Mouse (Mus musculus) hindbrain, embryonic 12.5 days (tissue): ENCODE data around the gene Golm1. TPM values are rescaled to one million over a fixed set of nuclear protein-coding genes. Genes with fewer than 3 reads are reported as not detected.
A peak's percentile ranks its signal among the peaks of the same experiment; 100 is the strongest.

Experiments used
- ATAC-seq: fragments of 200-750 bp; cut with Nextera tagmentation; 2 replicates; pipeline ENCODE4 v1.8.0; 2017; ENCODE audit warnings: moderate TSS enrichment; ENCODE audit not compliant: low FRiP score
- H3K27ac ChIP-seq: fragments of 300-500 bp; sonication (generic); 2 replicates; pipeline ENCODE4 v1.5.1; 2016; ENCODE audit warnings: mild to moderate bottlenecking
- H3K27me3 ChIP-seq: fragments of 300-500 bp; sonication (generic); 2 replicates; pipeline ENCODE4 v1.6.1; 2016; ENCODE audit warnings: mild to moderate bottlenecking
- H3K36me3 ChIP-seq: fragments of 300-500 bp; sonication (generic); 2 replicates; pipeline ENCODE4 v1.6.1; 2016; ENCODE audit warnings: mild to moderate bottlenecking
- H3K4me1 ChIP-seq: fragments of 300-500 bp; sonication (generic); 2 replicates; pipeline ENCODE4 v1.6.1; 2016
- H3K4me2 ChIP-seq: fragments of 300-500 bp; sonication (generic); replicated peaks from 2 replicates; pipeline ENCODE4 v1.6.1; 2016; ENCODE audit warnings: mild to moderate bottlenecking
- H3K4me3 ChIP-seq: fragments of 300-500 bp; sonication (generic); 2 replicates; pipeline ENCODE4 v1.5.1; 2016; ENCODE audit warnings: mild to moderate bottlenecking
- H3K9ac ChIP-seq: fragments of 300-500 bp; sonication (generic); 2 replicates; pipeline ENCODE4 v1.6.1; 2016; ENCODE audit warnings: mild to moderate bottlenecking, moderate library complexity
- H3K9me3 ChIP-seq: fragments of 300-500 bp; sonication (generic); replicated peaks from 2 replicates; pipeline ENCODE4 v1.6.1; 2016; ENCODE audit warnings: mild to moderate bottlenecking
- WGBS: fragments of 180-500 bp; shearing (Covaris S2); methylation state at CpG from one replicate; pipeline ENCODE4 v1.1.7; 2016; 5-methylcytosine and 5-hydroxymethylcytosine counted together
- polyA plus RNA-seq: library from polyadenylated mRNA; unstranded; fragments of >200 nt; fragmentation: Nextera tagmentation; extraction: Ambion mirVana; gene quantifications from 2 replicates; pipeline ENCODE4 v1.2.1, GENCODE M21; 2016

The Golm1 gene
- polyA plus RNA-seq, 1 experiment from 2014 or later = 91.3 TPM

DNA sequence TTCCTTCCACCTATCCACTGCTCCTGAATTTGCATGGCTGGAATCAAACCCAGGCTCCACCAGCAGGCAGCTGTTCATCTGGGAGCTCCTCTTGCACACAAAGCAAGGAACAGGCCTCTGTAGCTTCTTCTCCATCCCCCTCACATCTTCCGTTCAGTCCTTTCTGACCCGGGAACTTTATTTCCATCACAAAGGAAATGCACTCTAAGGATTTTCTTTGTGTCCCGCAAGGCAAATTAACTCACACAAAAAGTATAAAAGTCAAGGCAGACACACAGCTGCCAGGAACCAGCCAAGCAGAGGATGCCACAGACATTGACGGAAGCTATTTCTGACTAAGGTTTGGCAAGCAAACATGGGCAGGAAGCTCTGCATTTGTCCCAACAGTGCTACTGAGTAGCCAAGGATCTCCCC lies 18.6 kb downstream of the Golm1 start:
- H3K36me3 ChIP-seq = peaks cover 45% of the 10 kb centered on the region
- 23% methylated on average over 4 of the region's 4 CpGs for WGBS
- peak; percentile 51 for ATAC-seq
- H3K27ac ChIP-seq = peak overlapping the region; percentile 80
- no peaks in the 10 kb centered on the region; the same call in 1 of the 2 replicates for H3K9me3 ChIP-seq
- no peak overlapping the region for H3K4me2 ChIP-seq
- no peaks in the 10 kb centered on the region for H3K27me3 ChIP-seq
- H3K9ac ChIP-seq = no peak overlapping the region
- H3K4me3 ChIP-seq = no peak overlapping the region
- H3K4me1 ChIP-seq = peaks cover 51% of the 10 kb centered on the region

DNA sequence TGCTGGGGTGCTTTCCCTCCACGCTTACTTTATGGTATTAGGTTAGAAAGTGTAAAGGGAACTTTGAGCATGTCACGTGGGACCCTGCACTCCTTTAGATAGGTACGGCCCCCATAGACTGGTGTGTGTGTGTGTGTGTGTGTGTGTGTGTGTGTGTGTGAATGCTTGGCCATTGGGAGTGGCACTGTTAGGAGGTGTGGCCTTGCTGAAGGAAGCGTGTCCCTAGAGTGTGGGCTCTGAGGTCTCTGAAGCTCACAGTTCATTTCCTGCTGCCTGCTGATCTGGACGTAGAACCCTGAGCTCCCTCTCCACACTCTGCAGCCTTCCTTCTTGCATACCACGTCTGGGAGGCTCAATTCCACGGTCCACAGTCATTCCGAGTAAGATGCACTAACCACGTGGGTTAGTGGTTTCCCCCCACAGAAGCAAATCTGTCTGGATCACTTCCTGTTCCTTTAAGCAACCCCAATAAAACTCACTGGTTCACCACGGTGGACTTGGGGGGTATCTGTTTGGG lies 19.2 kb downstream of the Golm1 start:
- no peaks in the 10 kb centered on the region; the same call in 1 of the 2 replicates for H3K9me3 ChIP-seq
- H3K36me3 ChIP-seq = peaks cover 39% of the 10 kb centered on the region
- H3K4me1 ChIP-seq = peaks cover 56% of the 10 kb centered on the region
- 55% methylated on average over 10 of the region's 10 CpGs for WGBS
- H3K4me2 ChIP-seq = no peak overlapping the region
- H3K27ac ChIP-seq = peak overlapping the region; percentile 80
- H3K9ac ChIP-seq = no peak overlapping the region
- no peak overlapping the region for H3K4me3 ChIP-seq
- no peaks in the 10 kb centered on the region for H3K27me3 ChIP-seq
- no peak for ATAC-seq

DNA sequence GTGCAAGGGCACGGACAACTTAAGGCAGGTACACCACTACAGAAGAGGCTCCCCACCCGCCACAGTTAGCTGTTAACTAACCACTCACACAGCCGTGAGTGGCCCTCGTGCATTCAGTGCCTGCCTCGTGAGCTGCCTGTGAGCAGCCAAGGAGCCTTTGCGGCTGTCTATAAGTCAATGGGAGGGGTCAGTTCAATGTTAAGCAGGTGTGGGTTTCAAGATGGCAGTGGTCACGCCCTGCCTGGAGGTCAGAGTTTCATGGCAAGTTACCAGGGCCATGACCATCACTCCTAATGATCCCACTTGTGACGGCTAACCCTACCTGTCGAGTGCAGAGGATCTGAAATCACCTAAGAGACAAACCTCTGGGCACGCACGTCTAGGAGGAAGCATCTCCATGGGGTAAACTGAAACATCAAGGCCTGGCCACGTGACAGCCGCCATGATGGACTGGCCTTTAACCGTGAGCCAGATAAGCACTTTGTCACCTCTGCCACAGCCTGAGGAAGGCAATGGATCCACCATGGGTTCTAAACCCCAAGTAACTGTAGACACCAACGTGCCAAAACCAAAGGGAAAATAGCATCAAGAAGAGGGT lies 19.8 kb downstream of the Golm1 start:
- WGBS = 93% methylated on average over 15 of the region's 15 CpGs
- Histone ChIP-seq H3K36me3 (peaks cover 33% of the 10 kb centered on the region), H3K4me3 (no peak overlapping the region), H3K4me1 (peaks cover 61% of the 10 kb centered on the region), H3K9ac (no peak overlapping the region), H3K27ac (0 out of 2 replicates have a peak overlapping the region, but pooled peaks have one; percentile 80), H3K4me2 (no peak overlapping the region), H3K9me3 (no peaks in the 10 kb centered on the region; the same call in 1 of the 2 replicates), H3K27me3 (no peaks in the 10 kb centered on the region)
- no peak for ATAC-seq

DNA sequence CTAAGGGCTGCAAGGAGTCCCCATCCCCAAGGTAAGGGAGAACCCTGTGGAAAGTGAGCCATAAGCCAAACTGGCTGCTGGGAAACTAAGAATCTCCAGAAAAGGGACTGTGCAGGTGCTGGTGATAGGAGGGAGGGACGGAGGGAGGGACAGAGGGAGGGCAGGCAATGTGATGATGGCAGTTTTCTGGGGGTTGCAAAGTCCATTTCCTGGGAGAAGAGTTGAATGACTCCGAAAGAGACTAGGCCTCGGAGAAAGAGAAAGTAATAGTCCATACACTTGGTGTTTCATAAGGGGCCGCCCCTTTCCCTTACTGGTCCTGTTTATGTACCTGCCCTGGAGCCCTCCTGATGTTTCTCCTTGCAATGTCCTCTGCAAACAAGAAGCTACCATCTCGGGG lies 21.1 kb downstream of the Golm1 start:
- ATAC-seq = no peak
- Histone ChIP-seq H3K4me3 (no peak overlapping the region), H3K9ac (no peak overlapping the region), H3K27me3 (no peaks in the 10 kb centered on the region), H3K27ac (no peak overlapping the region), H3K9me3 (no peaks in the 10 kb centered on the region; the same call in 1 of the 2 replicates), H3K4me2 (no peak overlapping the region), H3K4me1 (peaks cover 62% of the 10 kb centered on the region), H3K36me3 (peaks cover 34% of the 10 kb centered on the region)
- 90% methylated on average over 5 of the region's 5 CpGs for WGBS

DNA sequence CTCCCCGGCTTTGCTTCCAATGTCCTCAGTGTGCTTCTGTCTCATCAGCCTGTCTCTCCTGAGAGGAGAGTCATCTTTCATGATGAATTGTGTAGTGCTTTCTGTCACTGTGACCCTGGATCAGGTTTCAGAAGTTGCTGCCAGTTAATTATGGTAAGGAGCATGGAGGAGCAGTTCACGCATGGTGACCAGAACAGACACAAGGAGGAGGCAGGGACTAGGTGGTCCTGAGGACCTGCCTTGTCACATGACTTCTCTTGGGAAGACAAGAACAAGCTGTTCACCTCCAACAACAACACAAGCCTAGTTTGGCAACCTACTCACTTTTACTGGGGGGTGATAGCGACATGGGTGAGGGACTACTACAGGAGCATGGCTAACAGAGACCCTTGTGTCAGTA lies 22.5 kb downstream of the Golm1 start:
- 0 out of 2 replicates have a peak, but pooled peaks have one; percentile 16 for ATAC-seq
- H3K36me3 ChIP-seq = peaks cover 34% of the 10 kb centered on the region
- H3K27me3 ChIP-seq = no peaks in the 10 kb centered on the region
- peak overlapping the region; percentile 58; the same call in 1 of the 2 replicates for H3K27ac ChIP-seq
- no peak overlapping the region for H3K9ac ChIP-seq
- 60% methylated on average over 3 of the region's 3 CpGs for WGBS
- no peak overlapping the region for H3K4me2 ChIP-seq
- no peak overlapping the region for H3K4me3 ChIP-seq
- H3K4me1 ChIP-seq = peaks cover 62% of the 10 kb centered on the region
- H3K9me3 ChIP-seq = no peaks in the 10 kb centered on the region; the same call in 1 of the 2 replicates

DNA sequence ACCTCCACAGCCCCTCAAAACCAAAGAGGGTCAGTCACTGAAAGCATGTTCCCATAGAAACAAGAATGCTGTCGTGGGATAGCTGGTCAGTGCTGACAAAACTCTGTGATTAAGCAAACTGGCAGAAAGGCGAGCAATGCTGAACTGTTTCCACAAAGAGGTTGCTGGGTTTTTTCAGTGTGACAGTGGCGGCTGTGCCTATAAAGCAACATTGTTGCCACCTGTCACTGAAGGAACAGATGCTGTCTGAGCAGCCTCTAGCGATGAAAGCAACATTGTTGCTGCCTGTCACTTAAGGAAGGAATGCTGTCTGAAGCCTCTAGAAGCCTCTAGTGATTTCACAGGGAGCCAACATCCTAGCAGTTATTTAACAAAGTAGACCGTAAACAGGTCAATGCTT lies 23.0 kb downstream of the Golm1 start:
- Histone ChIP-seq H3K4me1 (peaks cover 58% of the 10 kb centered on the region), H3K9ac (no peak overlapping the region), H3K9me3 (no peaks in the 10 kb centered on the region), H3K4me2 (no peak overlapping the region), H3K4me3 (no peak overlapping the region), H3K36me3 (peaks cover 33% of the 10 kb centered on the region), H3K27me3 (no peaks in the 10 kb centered on the region), H3K27ac (peak overlapping the region; percentile 58)
- ATAC-seq = peak; percentile 33
- WGBS = 37% methylated on average over 5 of the region's 5 CpGs

DNA sequence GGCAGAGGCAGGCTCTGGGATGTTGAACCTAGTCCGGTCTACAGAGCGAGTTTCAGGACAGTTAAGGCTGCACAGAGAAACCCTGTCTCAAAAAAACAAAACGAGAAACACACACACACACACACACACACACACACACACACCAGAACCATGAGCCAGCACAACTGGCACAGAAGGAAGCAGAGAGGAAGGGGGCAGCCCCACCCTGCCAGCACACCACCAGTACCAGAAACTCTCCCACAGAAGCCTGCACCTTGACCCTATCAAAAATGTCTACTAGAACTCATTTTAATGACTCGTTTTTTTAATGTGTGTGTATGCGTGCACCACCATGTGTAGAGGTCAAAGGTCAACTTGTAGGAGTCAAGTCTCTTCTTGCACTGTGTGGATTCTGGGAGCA lies 25.8 kb downstream of the Golm1 start:
- 77% methylated on average over 5 of the region's 5 CpGs for WGBS
- Histone ChIP-seq H3K4me1 (peaks cover 41% of the 10 kb centered on the region), H3K27ac (no peak overlapping the region), H3K27me3 (no peaks in the 10 kb centered on the region), H3K9ac (no peak overlapping the region), H3K36me3 (peaks cover 53% of the 10 kb centered on the region), H3K4me3 (no peak overlapping the region), H3K9me3 (no peaks in the 10 kb centered on the region), H3K4me2 (no peak overlapping the region)
- no peak for ATAC-seq

DNA sequence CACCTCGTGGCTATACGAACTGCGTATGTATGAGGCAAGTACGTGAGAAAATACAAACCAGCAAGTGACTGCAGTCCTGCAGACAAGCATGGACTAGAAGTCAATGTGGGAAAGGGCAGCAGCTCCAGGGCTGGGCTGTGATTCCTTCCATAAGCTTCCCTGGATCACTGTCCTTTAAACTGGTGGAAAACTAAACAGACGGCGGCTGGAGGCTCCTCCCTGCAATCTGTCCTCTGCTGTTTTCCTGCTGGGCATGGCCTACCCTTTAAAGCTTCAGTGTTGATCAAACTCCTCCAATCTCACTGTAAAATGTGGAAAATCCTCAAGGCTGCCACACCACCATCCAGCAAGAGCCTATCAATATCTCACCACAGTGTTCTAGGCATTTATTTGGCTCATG lies 27.0 kb downstream of the Golm1 start:
- Histone ChIP-seq H3K4me1 (peaks cover 31% of the 10 kb centered on the region), H3K27me3 (no peaks in the 10 kb centered on the region), H3K4me2 (no peak overlapping the region), H3K36me3 (peaks cover 52% of the 10 kb centered on the region), H3K27ac (no peak overlapping the region), H3K4me3 (no peak overlapping the region), H3K9ac (no peak overlapping the region), H3K9me3 (no peaks in the 10 kb centered on the region)
- WGBS = 91% methylated on average over 6 of the region's 6 CpGs
- ATAC-seq = no peak

DNA sequence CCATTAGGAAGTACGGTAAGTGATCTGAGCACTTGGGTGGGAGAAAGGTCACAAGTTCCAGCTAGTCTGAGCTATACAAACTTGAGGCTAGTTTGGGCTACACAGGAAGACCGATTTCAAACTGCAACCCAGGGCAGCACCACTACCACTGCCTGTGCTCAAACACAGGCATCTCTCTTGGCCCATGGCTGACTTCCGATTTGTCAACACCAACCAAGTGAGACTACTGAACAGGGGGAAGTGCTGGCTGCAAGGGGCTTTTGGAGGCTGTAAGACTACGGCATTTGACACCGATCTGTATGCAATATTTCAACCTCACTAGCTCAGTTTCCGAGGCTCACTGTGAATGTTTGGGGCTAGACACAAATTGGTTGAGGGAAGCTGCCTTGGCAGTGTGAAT lies 28.1 kb downstream of the Golm1 start:
- Histone ChIP-seq H3K9me3 (no peaks in the 10 kb centered on the region), H3K4me3 (no peak overlapping the region), H3K4me2 (no peak overlapping the region), H3K9ac (no peak overlapping the region), H3K27me3 (no peaks in the 10 kb centered on the region), H3K36me3 (peaks cover 52% of the 10 kb centered on the region), H3K27ac (no peak overlapping the region), H3K4me1 (peaks cover 20% of the 10 kb centered on the region)
- ATAC-seq = no peak
- 90% methylated on average over 6 of the region's 6 CpGs for WGBS

DNA sequence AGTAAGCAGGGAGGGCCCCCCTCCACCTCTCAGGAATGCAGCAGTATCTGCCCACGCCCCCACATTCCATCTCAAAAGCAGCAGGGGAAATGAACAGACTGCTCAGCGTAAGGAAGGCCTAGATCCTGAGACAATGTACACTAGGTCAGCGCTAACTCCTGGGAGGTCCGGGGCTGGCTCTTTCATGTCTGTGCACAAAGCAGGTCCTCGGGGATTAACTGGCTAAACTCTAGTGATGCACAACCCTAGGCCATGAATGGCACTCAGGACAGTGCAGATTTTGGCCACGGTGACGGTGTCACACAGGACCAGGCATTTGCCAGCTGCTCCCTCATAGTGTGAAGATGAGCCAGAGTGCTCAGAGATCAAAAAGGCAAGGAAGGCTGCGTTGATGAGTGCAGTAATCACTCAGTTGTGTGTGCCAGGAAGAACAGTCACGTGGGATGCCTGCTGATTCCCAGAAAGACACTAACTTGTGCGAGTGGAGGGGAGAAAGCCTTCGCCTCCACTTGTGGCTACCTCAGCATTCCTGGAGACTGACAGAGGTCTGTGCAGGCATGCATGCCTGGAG lies 28.9 kb downstream of the Golm1 start:
- H3K27ac ChIP-seq = no peak overlapping the region

DNA sequence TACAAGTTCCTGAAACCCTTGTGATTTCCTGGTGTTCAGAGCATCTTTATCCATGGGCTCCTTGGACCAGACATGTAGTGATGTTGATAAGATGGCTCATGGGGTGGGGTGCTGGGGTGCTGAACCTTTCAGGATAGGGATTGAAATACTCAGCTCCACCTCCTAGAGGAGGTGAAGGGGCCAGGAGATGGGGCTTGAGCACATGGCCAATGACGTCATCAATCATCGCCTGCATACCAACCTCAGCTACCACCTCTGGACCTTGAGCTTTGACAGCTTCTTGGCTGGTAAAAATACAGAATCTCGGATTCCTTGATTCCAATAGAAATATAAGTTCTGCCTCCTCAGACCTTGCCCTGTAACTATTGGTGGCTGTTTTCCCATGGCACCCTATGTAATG lies 30.1 kb downstream of the Golm1 start:
- H3K9me3 ChIP-seq = no peaks in the 10 kb centered on the region
- H3K4me1 ChIP-seq = 0 out of 2 replicates have a peak, but pooled peaks cover 4% of the 10 kb centered on the region
- peaks cover 55% of the 10 kb centered on the region for H3K36me3 ChIP-seq
- ATAC-seq = no peak
- no peak overlapping the region for H3K9ac ChIP-seq
- H3K4me2 ChIP-seq = no peak overlapping the region
- no peak overlapping the region for H3K27ac ChIP-seq
- no peak overlapping the region for H3K4me3 ChIP-seq
- 86% methylated on average over 3 of the region's 3 CpGs for WGBS
- H3K27me3 ChIP-seq = no peaks in the 10 kb centered on the region

More for the DNA sequence above, 28.9 kb downstream of the Golm1 start:
- no peaks in the 10 kb centered on the region for H3K27me3 ChIP-seq
- no peak overlapping the region for H3K4me3 ChIP-seq
- no peak for ATAC-seq
- no peaks in the 10 kb centered on the region for H3K9me3 ChIP-seq
- H3K4me1 ChIP-seq = peaks cover 13% of the 10 kb centered on the region; the same call in 1 of the 2 replicates
- H3K4me2 ChIP-seq = no peak overlapping the region
- H3K36me3 ChIP-seq = peaks cover 58% of the 10 kb centered on the region
- 47% methylated on average over 11 of the region's 11 CpGs for WGBS
- H3K9ac ChIP-seq = no peak overlapping the region

DNA sequence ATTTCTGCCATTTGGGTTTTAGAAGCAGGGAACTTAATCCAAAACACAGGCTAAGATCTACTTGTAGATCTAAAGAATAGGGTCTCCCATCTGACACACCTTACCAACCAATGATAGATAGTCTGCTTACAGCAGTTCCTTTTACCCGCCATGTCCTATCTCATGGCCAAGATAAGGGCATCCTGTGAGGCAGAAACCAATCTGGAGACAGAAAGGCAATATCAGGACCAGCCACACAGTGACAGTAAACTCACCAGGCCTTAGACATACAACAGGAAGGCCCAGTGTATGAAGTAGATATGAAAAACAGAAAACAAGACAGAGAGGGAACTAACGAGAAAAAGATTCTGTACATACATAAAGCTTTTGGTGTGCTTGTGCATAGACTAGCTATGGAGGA lies 32.8 kb downstream of the Golm1 start:
- Histone ChIP-seq H3K27me3 (no peaks in the 10 kb centered on the region), H3K4me3 (no peak overlapping the region), H3K9ac (no peak overlapping the region), H3K4me1 (0 out of 2 replicates have a peak, but pooled peaks cover 4% of the 10 kb centered on the region), H3K4me2 (no peak overlapping the region), H3K36me3 (peaks cover 51% of the 10 kb centered on the region), H3K9me3 (no peaks in the 10 kb centered on the region), H3K27ac (no peak overlapping the region)
- no peak for ATAC-seq
- 91% methylated on average over 2 of the region's 2 CpGs for WGBS

DNA sequence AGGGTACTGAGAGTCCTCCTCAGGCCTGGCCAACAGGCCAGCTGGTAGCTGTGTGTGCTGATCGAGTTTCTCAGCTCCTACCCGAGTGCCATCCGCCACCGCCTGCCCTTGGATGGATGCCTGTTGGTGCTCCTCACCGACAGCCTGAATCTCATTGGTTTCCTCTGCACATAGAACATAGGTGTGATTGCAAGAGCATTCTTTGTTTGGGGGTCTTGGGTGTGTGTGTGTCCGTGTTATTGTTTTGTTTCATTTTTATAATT lies 35.5 kb downstream of the Golm1 start:
- 92% methylated on average over 6 of the region's 6 CpGs for WGBS
- H3K4me1 ChIP-seq = no peaks in the 10 kb centered on the region
- no peak overlapping the region for H3K27ac ChIP-seq
- H3K27me3 ChIP-seq = no peaks in the 10 kb centered on the region
- H3K4me2 ChIP-seq = no peak overlapping the region
- peaks cover 60% of the 10 kb centered on the region for H3K36me3 ChIP-seq
- no peak overlapping the region for H3K4me3 ChIP-seq
- H3K9ac ChIP-seq = no peak overlapping the region
- no peaks in the 10 kb centered on the region for H3K9me3 ChIP-seq
- no peak for ATAC-seq
